Mouse (Mus musculus) left cerebral cortex, postnatal 10 days (tissue): Measurements from ENCODE around the gene Alk. TPM values are rescaled to one million over a fixed set of nuclear protein-coding genes. Genes with fewer than 3 reads are reported as not detected.

Source experiments
- total RNA-seq, 2 experiments: library from RNA; stranded (reverse); gene quantifications; 2 replicates each; pipeline ENCODE4 v1.2.3; 2021

Gene Alk
- total RNA-seq, 2 experiments from 2014 or later = 8.3 to 9.1 TPM

Other genes with a start within 250 kb of the Alk start
- gene Ypel5, start 231.8 kb upstream of the Alk start, total RNA-seq = 10 to 100 TPM; 49.3 to 53.5 TPM